In the genomic region with DNA sequence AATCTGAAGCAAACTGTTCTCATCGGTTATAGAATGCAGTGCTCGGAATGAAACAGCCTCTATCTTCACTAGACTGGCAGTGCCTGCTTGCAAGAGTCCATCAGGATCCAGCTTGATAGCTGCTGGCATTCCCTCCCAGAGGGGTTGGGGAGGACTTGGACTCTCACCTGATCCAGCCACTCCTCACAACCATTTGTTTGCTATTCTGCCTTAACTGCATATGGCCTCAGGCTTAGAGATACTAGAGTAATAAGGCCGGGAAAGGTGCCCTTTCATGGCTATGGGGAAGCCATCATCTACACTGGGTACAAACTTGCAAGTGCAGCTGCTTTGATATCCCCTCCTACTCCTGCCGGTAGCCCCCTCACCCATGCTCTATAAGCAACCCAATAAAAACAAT, we compare ENCODE assay signal across 29 mouse cellular contexts.
"Had no signal": no experiment of that assay in that cellular context is flagged by ENCODE, and none has a peak within 500 bp of the region (broad histone marks: within the 10 kb centered on the region; RNA-seq: fewer than 3 reads in every experiment).

No protein-coding gene starts in this region.

- H3K9me3 ChIP-seq: embryonic facial prominence, embryonic 10.5 days; embryonic facial prominence, embryonic 12.5 days; embryonic facial prominence, embryonic 13.5 days; embryonic facial prominence, embryonic 15.5 days; forebrain, embryonic 10.5 days; forebrain, embryonic 12.5 days; forebrain, embryonic 13.5 days; forebrain, embryonic 15.5 days had no signal

- H3K36me3 ChIP-seq: forebrain, embryonic 15.5 days had no signal

- H3K27me3 ChIP-seq: embryonic facial prominence, embryonic 12.5 days; embryonic facial prominence, embryonic 13.5 days; embryonic facial prominence, embryonic 15.5 days; forebrain, embryonic 12.5 days; forebrain, embryonic 13.5 days; forebrain, embryonic 15.5 days had no signal

- H3K4me2 ChIP-seq: embryonic facial prominence, embryonic 12.5 days; embryonic facial prominence, embryonic 13.5 days; embryonic facial prominence, embryonic 15.5 days; forebrain, embryonic 12.5 days; forebrain, embryonic 13.5 days; forebrain, embryonic 15.5 days had no signal

- ATAC-seq: forebrain, embryonic 13.5 days; forebrain, embryonic 14.5 days; forebrain, embryonic 15.5 days; forebrain, embryonic 16.5 days; forebrain, postnatal 0 days had no signal

- H3K27ac ChIP-seq: embryonic facial prominence, embryonic 10.5 days; embryonic facial prominence, embryonic 12.5 days; embryonic facial prominence, embryonic 13.5 days; embryonic facial prominence, embryonic 15.5 days; forebrain, embryonic 10.5 days; forebrain, embryonic 12.5 days; forebrain, embryonic 13.5 days; forebrain, embryonic 15.5 days; gastrocnemius, adult 2 months; heart, adult 2 months had no signal

- H3K4me3 ChIP-seq: embryonic facial prominence, embryonic 10.5 days; embryonic facial prominence, embryonic 12.5 days; embryonic facial prominence, embryonic 13.5 days; embryonic facial prominence, embryonic 15.5 days; erythroblast, embryonic 14.5 days; forebrain, embryonic 10.5 days; forebrain, embryonic 12.5 days; forebrain, embryonic 13.5 days; forebrain, embryonic 15.5 days; gastrocnemius, adult 2 months; heart, adult 2 months had no signal

- H3K9ac ChIP-seq: embryonic facial prominence, embryonic 12.5 days; embryonic facial prominence, embryonic 13.5 days; embryonic facial prominence, embryonic 15.5 days; forebrain, embryonic 12.5 days; forebrain, embryonic 13.5 days; forebrain, embryonic 15.5 days; forebrain, postnatal 0 days had no signal

- DNase-seq: cerebellum, adult 18-20 months; cerebellum, adult 2 months; cerebellum, adult 8-10 months; cerebellum, adult 9-10 months; cerebellum, adult 9-11 months; cerebellum, postnatal 10 days; cerebellum, postnatal 14 days; cerebellum, postnatal 25 days; cerebellum, postnatal 36 days; embryo, embryonic 11 days; forebrain, postnatal 0 days; gastrocnemius, adult 2 months; gastrocnemius, postnatal 10 days; gastrocnemius, postnatal 14 days; gastrocnemius, postnatal 25 days; gastrocnemius, postnatal 36 days; heart, adult 18-20 months; heart, adult 2 months had no signal
